Comparison of ENCODE assay signal across 7 mouse cellular contexts in genomic region chr2:94157592-94158519, GRCm38 (mm10). TPM values are rescaled to one million over a fixed set of nuclear protein-coding genes. Genes with fewer than 3 reads are reported as not detected.
A peak's percentile ranks its signal among the peaks of the same experiment; 100 is the strongest.
DNase-seq lines count a peak whose midpoint lies in the region; ATAC-seq lines count a peak whose summit lies in the region.

TSS of gene Hsd17b12 (minus strand) at chr2:94157964.

- no peaks in the 10 kb centered on the region for H3K9me3 ChIP-seq in intestine, embryonic 16.5 days (ENCODE audit: control insufficient read depth, low read length)
- no peaks in the 10 kb centered on the region for H3K9me3 ChIP-seq in midbrain, embryonic 11.5 days (ENCODE audit: control insufficient read depth, low read length)

- peak; percentile 100 for DNase-seq in adrenal gland, adult 8-10 months
- DNase-seq in embryo, embryonic 9.5 days (ENCODE audit: extremely low spot score), result peak; percentile 97
- peak; percentile 89 to 98 for DNase-seq in gastrocnemius, postnatal 4 days (ENCODE audit: low spot score in 2 of 2)
- DNase-seq in left cerebral cortex, postnatal 36 days (ENCODE audit: low spot score in 2 of 2), result peak; percentile 98 to 99
- DNase-seq in midbrain, embryonic 11.5 days (ENCODE audit: low spot score, missing footprints), result peak; percentile 99
- DNase-seq in skeletal muscle tissue, adult 2 months (ENCODE audit: low read depth, low spot score), result peak; percentile 100

- peak within 1 kb of the TSS; percentile 89 for H3K4me3 ChIP-seq in intestine, embryonic 16.5 days (ENCODE audit: low read length)
- peak within 1 kb of the TSS; percentile 87 for H3K4me3 ChIP-seq in midbrain, embryonic 11.5 days (ENCODE audit: low read depth, low read length)

- H3K27ac ChIP-seq in intestine, embryonic 16.5 days (ENCODE audit: low read length), result peak within 1 kb of the TSS; percentile 91
- peak within 1 kb of the TSS; percentile 72 for H3K27ac ChIP-seq in midbrain, embryonic 11.5 days (ENCODE audit: low read depth, low read length)

- ATAC-seq in intestine, embryonic 16.5 days, result peak; percentile 99
- peak; percentile 100 for ATAC-seq in midbrain, embryonic 11.5 days (ENCODE audit: low FRiP score)

- peaks cover 22% of the 10 kb centered on the region for H3K4me1 ChIP-seq in intestine, embryonic 16.5 days (ENCODE audit: control insufficient read depth, insufficient read depth, low read length)
- H3K4me1 ChIP-seq in midbrain, embryonic 11.5 days (ENCODE audit: control insufficient read depth, insufficient read depth, low read length), result peaks cover 14% of the 10 kb centered on the region

- H3K36me3 ChIP-seq in intestine, embryonic 16.5 days (ENCODE audit: control insufficient read depth, insufficient read depth, low read length), result no peaks in the 10 kb centered on the region
- H3K36me3 ChIP-seq in midbrain, embryonic 11.5 days (ENCODE audit: control insufficient read depth, insufficient read depth, low read length), result no peaks in the 10 kb centered on the region

- under 1% methylated on average over 69 of the region's 69 CpGs for WGBS in intestine, embryonic 16.5 days
- WGBS in midbrain, embryonic 11.5 days, result under 1% methylated on average over 69 of the region's 69 CpGs

- peak within 1 kb of the TSS; percentile 55 for H3K4me2 ChIP-seq in intestine, embryonic 16.5 days (ENCODE audit: low read depth, low read length)
- peak within 1 kb of the TSS; percentile 74 for H3K4me2 ChIP-seq in midbrain, embryonic 11.5 days

- no peaks in the 10 kb centered on the region for H3K27me3 ChIP-seq in intestine, embryonic 16.5 days (replicated peaks; ENCODE audit: control insufficient read depth, insufficient read depth, low read length)
- H3K27me3 ChIP-seq in midbrain, embryonic 11.5 days (ENCODE audit: control insufficient read depth, insufficient read depth, low read length), result no peaks in the 10 kb centered on the region

- peak within 1 kb of the TSS; percentile 89 for H3K9ac ChIP-seq in intestine, embryonic 16.5 days (ENCODE audit: low read depth, low read length)
- peak within 1 kb of the TSS; percentile 86 for H3K9ac ChIP-seq in midbrain, embryonic 11.5 days (ENCODE audit: low read length)

- intact Hi-C loops in left cerebral cortex, postnatal 36 days (cut with DNase I), result no loop called here

RNA-seq across cellular contexts. Expression of gene Hsd17b12, which starts in this region (rescaled TPM):
- 100 to 1,000 TPM; 138 to 202 (median 172) TPM for total RNA-seq in adrenal gland, adult 8-10 months (2022)
- 10 to 100 TPM; 31.3 to 31.6 TPM for total RNA-seq in gastrocnemius, postnatal 4 days (2021)
- 175 and 183 TPM in 2 replicates for polyA plus RNA-seq in intestine, embryonic 16.5 days (2015; fragmentation: Nextera tagmentation; extraction: Ambion mirVana)
- 10 to 100 TPM; 69.6 to 76.1 TPM for total RNA-seq in left cerebral cortex, postnatal 36 days (2021)
- 131 and 141 TPM in 2 replicates for polyA plus RNA-seq in midbrain, embryonic 11.5 days (2014; fragmentation: Nextera tagmentation; extraction: Ambion mirVana)

Comparison
In these comparisons a context has a peak if more than half of its experiments do, and no peak if none do; other contexts are left out.
1. Peak in every context shown above with its lines: DNase-seq, ATAC-seq, H3K4me3 ChIP-seq and H3K27ac ChIP-seq.